Mouse (Mus musculus): Measurements from ENCODE around the gene Flot1. TPM values are rescaled to one million over a fixed set of nuclear protein-coding genes. Genes with fewer than 3 reads are reported as not detected.

Gene Flot1
- polyA plus RNA-seq, 1 experiment = 29.9 TPM

DNA sequence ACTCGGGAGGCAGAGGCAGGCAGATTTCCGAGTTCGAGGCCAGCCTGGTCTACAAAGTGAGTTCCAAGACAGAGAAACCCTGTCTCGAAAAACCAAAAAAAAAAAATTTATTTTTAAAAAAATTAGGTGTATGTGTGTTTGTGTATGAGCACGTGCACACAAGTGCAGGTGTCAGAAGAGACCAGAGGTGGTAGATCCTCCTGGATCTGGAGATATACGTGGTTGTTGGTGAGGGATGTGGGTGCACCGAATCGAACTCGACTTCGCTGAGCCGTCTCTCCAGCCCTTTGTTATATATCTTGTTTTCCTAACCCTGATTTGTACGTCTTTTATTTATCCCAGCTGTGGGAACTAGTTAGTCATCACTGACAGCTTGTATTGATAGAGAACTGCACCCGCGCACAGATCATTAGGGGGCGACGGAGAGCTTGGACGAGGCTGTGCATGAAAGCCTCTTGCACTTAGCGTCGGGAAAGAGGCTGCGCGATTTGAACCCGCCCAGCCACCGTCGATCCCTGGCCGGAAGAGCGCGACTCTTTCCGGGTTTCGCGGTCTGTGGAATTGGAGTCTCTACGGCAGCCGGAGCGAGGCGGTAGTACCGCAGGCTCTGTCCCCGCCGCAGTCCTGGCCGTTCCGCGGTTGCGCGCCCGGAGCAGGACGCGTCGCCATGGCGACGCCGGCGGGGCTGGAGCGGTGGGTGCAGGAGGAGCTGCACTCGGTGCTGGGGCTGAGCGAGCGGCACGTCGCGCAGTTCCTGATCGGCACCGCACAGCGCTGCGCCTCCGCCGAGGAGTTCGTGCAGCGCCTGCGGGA lies 56.4 kb downstream of the Flot1 start, which contains the start of gene Dhx16:
TSS of gene Dhx16 (plus strand) at position 575 of the 813 bp plus-strand sequence.
- Histone ChIP-seq H3K4me3 (ENCODE audit: extremely low read depth, insufficient read depth, insufficient read length) (peak within 1 kb of the TSS; percentile 87), H3K36me3 (ENCODE audit: control insufficient read depth, insufficient read depth, low read length) (peaks cover 34% of the 10 kb centered on the region), H3K27ac (ENCODE audit: insufficient read depth, low read length) (peak within 1 kb of the TSS; percentile 51), H3K27me3 (ENCODE audit: control insufficient read depth, insufficient read depth, low read length) (no peaks in the 10 kb centered on the region), H3K4me1 (ENCODE audit: control insufficient read depth, insufficient read depth, insufficient read length) (peaks cover 3% of the 10 kb centered on the region; the same call in 1 of the 2 replicates)
- 6% methylated on average over 66 of the region's 66 CpGs for WGBS
- peak; percentile 86 to 96 for DNase-seq (ENCODE audit: low read depth in 1 of 2, low spot score in 2 of 2)
- TF ChIP-seq CTCF (IDR thresholded peaks at IDR 0.05; ENCODE audit: extremely low read depth, insufficient read depth, insufficient read length, insufficient replicate concordance) = peak; percentile 84; the same call in 1 of the 2 replicates
- peak; percentile 19; the same call in 1 of the 2 replicates for TF ChIP-seq POLR2A (IDR thresholded peaks at IDR 0.05; ENCODE audit: low read depth, low read length)

Other genes with a start within 250 kb of the Flot1 start
- gene Sfta2, start 221.7 kb upstream of the Flot1 start, polyA plus RNA-seq (2012; rRNA removed) = not detected in 2 replicates
- gene Gm9573, start 196.6 kb upstream of the Flot1 start, polyA plus RNA-seq (2012; rRNA removed) = not detected in 2 replicates
- gene Mucl3, start 179.5 kb upstream of the Flot1 start, polyA plus RNA-seq (2012; rRNA removed) = not detected in 2 replicates
- 28.9 and 37.3 TPM in 2 replicates for gene Vars2, start 155.6 kb upstream of the Flot1 start, polyA plus RNA-seq (2012; rRNA removed)
- gene Gtf2h4, start 149.5 kb upstream of the Flot1 start, polyA plus RNA-seq (2012; rRNA removed) = 21.7 and 23.5 TPM in 2 replicates
- 27.0 and 38.7 TPM in 2 replicates for gene Ddr1, start 118.6 kb upstream of the Flot1 start, polyA plus RNA-seq (2012; rRNA removed)
- 3.7 and 5.1 TPM in 2 replicates for gene Ier3, start 1.5 kb upstream of the Flot1 start, polyA plus RNA-seq (2012; rRNA removed)
- gene Tubb5, start 15.1 kb downstream of the Flot1 start, polyA plus RNA-seq (2012; rRNA removed) = 305 and 404 TPM in 2 replicates
- gene Mdc1, start 18.3 kb downstream of the Flot1 start, polyA plus RNA-seq (2012; rRNA removed) = 10.8 and 11.6 TPM in 2 replicates
- 58.5 and 84.2 TPM in 2 replicates for gene Nrm, start 38.1 kb downstream of the Flot1 start, polyA plus RNA-seq (2012; rRNA removed)
- 144 and 155 TPM in 2 replicates for gene Ppp1r18, start 42.4 kb downstream of the Flot1 start, polyA plus RNA-seq (2012; rRNA removed)
- gene Dhx16, start 56.6 kb downstream of the Flot1 start, polyA plus RNA-seq (2012; rRNA removed) = 79.1 and 85.7 TPM in 2 replicates
- gene 2310061I04Rik, start 74.2 kb downstream of the Flot1 start, polyA plus RNA-seq (2012; rRNA removed) = 35.4 and 39.9 TPM in 2 replicates
- gene Atat1, start 86.8 kb downstream of the Flot1 start, polyA plus RNA-seq (2012; rRNA removed) = 24.3 and 34.8 TPM in 2 replicates
- gene Mrps18b, start 93.2 kb downstream of the Flot1 start, polyA plus RNA-seq (2012; rRNA removed) = 39.5 and 45.1 TPM in 2 replicates
- gene Ppp1r10, start 93.2 kb downstream of the Flot1 start, polyA plus RNA-seq (2012; rRNA removed) = 26.1 and 27.1 TPM in 2 replicates
- gene Abcf1, start 146.5 kb downstream of the Flot1 start, polyA plus RNA-seq (2012; rRNA removed) = 65.1 and 79.6 TPM in 2 replicates
- 28.9 and 33.9 TPM in 2 replicates for gene Gnl1, start 156.6 kb downstream of the Flot1 start, polyA plus RNA-seq (2012; rRNA removed)
- 19.3 and 24.3 TPM in 2 replicates for gene Prr3, start 157.0 kb downstream of the Flot1 start, polyA plus RNA-seq (2012; rRNA removed)
- 19.1 and 19.2 TPM in 2 replicates for gene H2-T24, start 197.3 kb downstream of the Flot1 start, polyA plus RNA-seq (2012; rRNA removed)
- 344 and 382 TPM in 2 replicates for gene H2-T23, start 209.6 kb downstream of the Flot1 start, polyA plus RNA-seq (2012; rRNA removed)
- 60.3 and 61.9 TPM in 2 replicates for gene H2-T22, start 219.5 kb downstream of the Flot1 start, polyA plus RNA-seq (2012; rRNA removed)
- 0.08 and 0.22 TPM in 2 replicates for gene Gm6034, start 219.7 kb downstream of the Flot1 start, polyA plus RNA-seq (2012; rRNA removed)
- 0.08 and 0.19 TPM in 2 replicates for gene Gm11127, start 235.1 kb downstream of the Flot1 start, polyA plus RNA-seq (2012; rRNA removed)

Measured in spleen, adult 2 months (tissue).